Mouse (Mus musculus): Measurements from ENCODE around the gene Gsg1.

- TF ChIP-seq GATA1 (IDR thresholded peaks at IDR 0.05; ENCODE audit: low read length) = no peak
- no peak for TF ChIP-seq TAL1 (IDR thresholded peaks at IDR 0.05; ENCODE audit: low read length)
Measured at GRCm38 (mm10) chr6:135297570-135297969, 43.4 kb upstream of the Gsg1 start.
